Mouse (Mus musculus) small intestine, adult 2 months (tissue): Measurements from ENCODE around the gene Nup188. TPM values are rescaled to one million over a fixed set of nuclear protein-coding genes. Genes with fewer than 3 reads are reported as not detected.

Experiments used
- H3K27ac ChIP-seq: fragments of 200-500 bp; 2 replicates; pipeline ENCODE4 v1.5.1; 2012; ENCODE audit warnings: low read depth, low read length, control low read depth, inconsistent platforms; ENCODE audit not compliant: insufficient read depth
- H3K27me3 ChIP-seq: fragments of 200-500 bp; 2 replicates; pipeline ENCODE4 v1.6.1; 2012; ENCODE audit warnings: mild to moderate bottlenecking, moderate library complexity, low read length, inconsistent platforms; ENCODE audit not compliant: control insufficient read depth, insufficient read depth
- H3K36me3 ChIP-seq: fragments of 200-500 bp; 2 replicates; pipeline ENCODE4 v1.6.1; 2012; ENCODE audit warnings: mild to moderate bottlenecking, low read length, control low read depth, inconsistent platforms; ENCODE audit not compliant: control insufficient read depth, insufficient read depth
- H3K4me1 ChIP-seq: fragments of 200-500 bp; 2 replicates; pipeline ENCODE4 v1.6.1; 2012; ENCODE audit warnings: low read length, inconsistent platforms, mixed read lengths; ENCODE audit not compliant: control insufficient read depth, insufficient read depth, insufficient read length
- H3K4me3 ChIP-seq: fragments of 200-500 bp; 2 replicates; pipeline ENCODE4 v1.5.1; 2012; ENCODE audit warnings: low read depth, mild to moderate bottlenecking, control low read depth, inconsistent platforms, low read length, moderate library complexity
- CTCF ChIP-seq: fragments of 200-500 bp; IDR thresholded peaks from 2 replicates; pipeline ENCODE4 v1.5.1; 2012; ENCODE audit warnings: low read depth, mild to moderate bottlenecking, control low read depth, inconsistent platforms, low read length, moderate library complexity, mixed read lengths; ENCODE audit not compliant: insufficient replicate concordance, insufficient read length; ENCODE audit errors: extremely low read depth
- POLR2A ChIP-seq: fragments of 200-500 bp; IDR thresholded peaks from 2 replicates; pipeline ENCODE4 v1.6.1; 2012; ENCODE audit warnings: low read depth, mild to moderate bottlenecking, control low read depth, inconsistent platforms, low read length, moderate library complexity
- WGBS: fragments of 180-500 bp; shearing (Covaris S2); methylation state at CpG from one replicate; pipeline ENCODE4 v1.1.7; 2018; 5-methylcytosine and 5-hydroxymethylcytosine counted together
- polyA plus RNA-seq: library from polyadenylated mRNA; depleted of rRNA; stranded (reverse); fragments of >200 nt; gene quantifications from 2 replicates; pipeline ENCODE4 v1.2.3, GENCODE M21; 2012

Nup188 gene
- polyA plus RNA-seq, 1 experiment, result 21.4 TPM

- Histone ChIP-seq H3K36me3 (0 out of 2 replicates have a peak, but pooled peaks cover under 1% of the 10 kb centered on the region), H3K27me3 (no peaks in the 10 kb centered on the region), H3K4me1 (peaks cover 5% of the 10 kb centered on the region), H3K27ac (peak overlapping the region; percentile 26), H3K4me3 (no peak overlapping the region)
- TF ChIP-seq POLR2A (no peak), CTCF (no peak)
- 82% methylated on average over 17 of the region's 17 CpGs for WGBS
Observed at GRCm38 (mm10) chr2:30269241-30269990, 16.8 kb upstream of the Nup188 start.

GRCm38 (mm10) chr2:30270134-30270533 lies 16.1 kb upstream of the Nup188 start:
- H3K27ac ChIP-seq, result no peak overlapping the region
- 3% methylated on average over 1 of the region's 1 CpGs for WGBS
- no peak overlapping the region for H3K4me3 ChIP-seq
- H3K4me1 ChIP-seq, result peaks cover 5% of the 10 kb centered on the region
- no peaks in the 10 kb centered on the region for H3K36me3 ChIP-seq
- no peaks in the 10 kb centered on the region for H3K27me3 ChIP-seq
- TF ChIP-seq CTCF (peak; percentile 37; the same call in 1 of the 2 replicates), POLR2A (no peak)

GRCm38 (mm10) chr2:30280743-30281142 lies 5.5 kb upstream of the Nup188 start, which contains the start of gene Gm28038:
Gene Gm28038, plus strand, starts transcription at chr2:30281043.
- H3K36me3 ChIP-seq, result no peaks in the 10 kb centered on the region
- no peaks in the 10 kb centered on the region for H3K27me3 ChIP-seq
- peaks cover 22% of the 10 kb centered on the region for H3K4me1 ChIP-seq
- no peak within 1 kb of the TSS for H3K4me3 ChIP-seq
- 87% methylated on average over 11 of the region's 11 CpGs for WGBS
- no peak within 1 kb of the TSS; the same call in 1 of the 2 replicates for H3K27ac ChIP-seq
- TF ChIP-seq CTCF (no peak), POLR2A (no peak)

GRCm38 (mm10) chr2:30281651-30282050 lies 4.5 kb upstream of the Nup188 start:
- no peak overlapping the region for H3K27ac ChIP-seq
- TF ChIP-seq POLR2A (no peak), CTCF (no peak)
- no peak overlapping the region for H3K4me3 ChIP-seq
- WGBS, result 43% methylated on average over 3 of the region's 3 CpGs
- peaks cover 22% of the 10 kb centered on the region for H3K4me1 ChIP-seq
- H3K27me3 ChIP-seq, result no peaks in the 10 kb centered on the region
- H3K36me3 ChIP-seq, result no peaks in the 10 kb centered on the region

GRCm38 (mm10) chr2:30283193-30283592 lies 3.0 kb upstream of the Nup188 start:
- H3K27ac ChIP-seq, result no peak overlapping the region

GRCm38 (mm10) chr2:30285004-30285403 lies 1.2 kb upstream of the Nup188 start:
- peak overlapping the region; percentile 86; the same call in 1 of the 2 replicates for H3K4me3 ChIP-seq

More at GRCm38 (mm10) chr2:30283193-30283592, 3.0 kb upstream of the Nup188 start:
- H3K4me1 ChIP-seq, result peaks cover 26% of the 10 kb centered on the region
- no peaks in the 10 kb centered on the region for H3K36me3 ChIP-seq
- TF ChIP-seq CTCF (no peak), POLR2A (no peak)
- 64% methylated on average over 2 of the region's 2 CpGs for WGBS
- no peak overlapping the region for H3K4me3 ChIP-seq
- no peaks in the 10 kb centered on the region for H3K27me3 ChIP-seq

GRCm38 (mm10) chr2:30285416-30286181 lies 598 bp upstream of the Nup188 start:
- WGBS, result 6% methylated on average over 38 of the region's 38 CpGs
- H3K27ac ChIP-seq, result no peak overlapping the region

More at GRCm38 (mm10) chr2:30285004-30285403, 1.2 kb upstream of the Nup188 start:
- Histone ChIP-seq H3K27ac (no peak overlapping the region), H3K4me1 (peaks cover 26% of the 10 kb centered on the region), H3K27me3 (no peaks in the 10 kb centered on the region), H3K36me3 (no peaks in the 10 kb centered on the region)
- 91% methylated on average over 5 of the region's 5 CpGs for whole genome bisulfite sequencing
- no peak for TF ChIP-seq POLR2A
- TF ChIP-seq CTCF, result no peak

More at GRCm38 (mm10) chr2:30285416-30286181, 598 bp upstream of the Nup188 start:
- Histone ChIP-seq H3K27me3 (no peaks in the 10 kb centered on the region), H3K36me3 (no peaks in the 10 kb centered on the region), H3K4me3 (peak overlapping the region; percentile 86), H3K4me1 (peaks cover 22% of the 10 kb centered on the region)
- TF ChIP-seq POLR2A (no peak), CTCF (no peak)
